Mouse (Mus musculus) intestine, postnatal 0 days (tissue): ENCODE measurements around the gene Hps5. TPM values are rescaled to one million over a fixed set of nuclear protein-coding genes. Genes with fewer than 3 reads are reported as not detected.

Experiments used
- ATAC-seq: fragments of 200-750 bp; cut with Nextera tagmentation; 2 replicates; pipeline ENCODE4 v1.8.0; 2017; ENCODE audit warnings: mild to moderate bottlenecking, moderate TSS enrichment, moderate library complexity
- H3K27ac ChIP-seq: fragments of 300-500 bp; sonication (generic); 2 replicates; pipeline ENCODE4 v1.5.1; 2014; ENCODE audit warnings: mild to moderate bottlenecking, low read depth, low read length, moderate library complexity
- H3K27me3 ChIP-seq: fragments of 300-500 bp; sonication (generic); replicated peaks from 2 replicates; pipeline ENCODE4 v1.6.1; 2014; ENCODE audit warnings: low read length, mixed read lengths; ENCODE audit not compliant: control insufficient read depth, insufficient read depth
- H3K36me3 ChIP-seq: fragments of 300-500 bp; sonication (generic); 2 replicates; pipeline ENCODE4 v1.6.1; 2014; ENCODE audit warnings: mild to moderate bottlenecking, moderate library complexity; ENCODE audit not compliant: control insufficient read depth, insufficient read depth
- H3K4me1 ChIP-seq: fragments of 300-500 bp; sonication (generic); replicated peaks from 2 replicates; pipeline ENCODE4 v1.6.1; 2014; ENCODE audit warnings: antibody characterized with exemption, low read length, mixed read lengths; ENCODE audit not compliant: control insufficient read depth, insufficient read depth
- H3K4me2 ChIP-seq: fragments of 300-500 bp; sonication (generic); replicated peaks from 2 replicates; pipeline ENCODE4 v1.6.1; 2014; ENCODE audit warnings: low read depth, mild to moderate bottlenecking, moderate library complexity
- H3K4me3 ChIP-seq: fragments of 300-500 bp; sonication (generic); 2 replicates; pipeline ENCODE4 v1.5.1; 2014; ENCODE audit warnings: low read depth, low read length
- H3K9ac ChIP-seq: fragments of 300-500 bp; sonication (generic); 2 replicates; pipeline ENCODE4 v1.6.1; 2014; ENCODE audit warnings: mild to moderate bottlenecking, low read depth, low read length
- H3K9me3 ChIP-seq: fragments of 300-500 bp; sonication (generic); 2 replicates; pipeline ENCODE4 v1.6.1; 2016; ENCODE audit warnings: mixed run types; ENCODE audit not compliant: control insufficient read depth
- CTCF ChIP-seq: sonication (generic); IDR thresholded peaks from 2 replicates; pipeline ENCODE4 v1.5.1; 2016; ENCODE audit warnings: low read depth, mild to moderate bottlenecking, control low read depth, antibody characterized with exemption, moderate library complexity
- WGBS: fragments of 180-500 bp; shearing (Covaris S2); extraction: QIAGEN DNeasy Blood & Tissue Kit; methylation state at CpG from one replicate; pipeline ENCODE4 v1.1.7; 2014; 5-methylcytosine and 5-hydroxymethylcytosine counted together
- polyA plus RNA-seq: library from polyadenylated mRNA; unstranded; fragments of >200 nt; fragmentation: Nextera tagmentation; extraction: Ambion mirVana; gene quantifications from 2 replicates; pipeline ENCODE4 v1.2.1, GENCODE M21; 2015

Hps5 gene
- polyA plus RNA-seq, 1 experiment from 2014 or later, result 13.9 TPM

- H3K27ac ChIP-seq, result no peak overlapping the region
- no peaks in the 10 kb centered on the region for H3K9me3 ChIP-seq
- no peak overlapping the region for H3K9ac ChIP-seq
- WGBS, result 91% methylated on average over 6 of the region's 6 CpGs
- peaks cover 73% of the 10 kb centered on the region for H3K36me3 ChIP-seq
- no peaks in the 10 kb centered on the region for H3K27me3 ChIP-seq
- no peak overlapping the region for H3K4me3 ChIP-seq
- no peak overlapping the region for H3K4me2 ChIP-seq
- H3K4me1 ChIP-seq, result no peaks in the 10 kb centered on the region
- no peak for ATAC-seq
- TF ChIP-seq CTCF, result no peak
Measured at GRCm38 (mm10) chr7:46810325-46810724, 14.5 kb upstream of the Hps5 start.

DNA sequence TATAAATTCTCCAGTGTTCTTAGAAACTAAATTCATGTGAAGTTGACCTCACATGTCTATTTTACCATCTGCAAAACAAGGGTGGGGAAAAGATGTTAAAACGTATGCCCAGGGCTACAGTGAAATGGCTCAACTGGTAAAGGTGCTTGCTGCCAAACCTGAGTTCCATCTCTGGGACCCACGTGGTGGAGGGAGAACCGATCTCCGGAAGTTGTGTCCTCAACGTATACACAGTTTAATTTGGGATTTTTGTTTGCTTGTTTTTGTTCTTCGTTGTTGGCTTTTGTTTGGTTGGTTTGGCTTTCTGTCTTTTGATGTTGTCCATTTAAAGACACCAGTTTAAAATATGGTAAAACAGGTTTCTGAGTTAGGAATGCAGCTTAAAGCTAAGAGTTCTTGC is 915 bp upstream of the Hps5 start:
- TF ChIP-seq CTCF, result no peak
- ATAC-seq, result no peak
- 36% methylated on average over 6 of the region's 6 CpGs for WGBS

GRCm38 (mm10) chr7:46796206-46796679 is 379 bp upstream of the Hps5 start:
- TF ChIP-seq CTCF, result no peak
- H3K4me1 ChIP-seq, result no peaks in the 10 kb centered on the region
- H3K36me3 ChIP-seq, result peaks cover 10% of the 10 kb centered on the region
- H3K9ac ChIP-seq, result peak overlapping the region; percentile 90
- WGBS, result under 1% methylated on average over 30 of the region's 31 CpGs
- H3K27ac ChIP-seq, result peak overlapping the region; percentile 84
- peak overlapping the region; percentile 94 for H3K4me3 ChIP-seq
- ATAC-seq, result peak; percentile 23
- peak overlapping the region; percentile 93 for H3K4me2 ChIP-seq
- H3K27me3 ChIP-seq, result no peaks in the 10 kb centered on the region
- no peaks in the 10 kb centered on the region for H3K9me3 ChIP-seq

More for the DNA sequence above, 915 bp upstream of the Hps5 start:
- H3K4me1 ChIP-seq, result no peaks in the 10 kb centered on the region
- no peaks in the 10 kb centered on the region for H3K27me3 ChIP-seq
- peaks cover 15% of the 10 kb centered on the region for H3K36me3 ChIP-seq
- H3K4me2 ChIP-seq, result peak overlapping the region; percentile 93
- no peaks in the 10 kb centered on the region for H3K9me3 ChIP-seq
- H3K27ac ChIP-seq, result 0 out of 2 replicates have a peak overlapping the region, but pooled peaks have one; percentile 84
- peak overlapping the region; percentile 94 for H3K4me3 ChIP-seq
- peak overlapping the region; percentile 90 for H3K9ac ChIP-seq

- H3K36me3 ChIP-seq, result peaks cover 7% of the 10 kb centered on the region
- H3K4me3 ChIP-seq, result no peak overlapping the region
- no peak for TF ChIP-seq CTCF
- peak overlapping the region; percentile 93 for H3K4me2 ChIP-seq
- H3K27me3 ChIP-seq, result no peaks in the 10 kb centered on the region
- H3K27ac ChIP-seq, result peak overlapping the region; percentile 42; the same call in 1 of the 2 replicates
- 36% methylated on average over 4 of the region's 4 CpGs for WGBS
- H3K9me3 ChIP-seq, result no peaks in the 10 kb centered on the region
- H3K4me1 ChIP-seq, result no peaks in the 10 kb centered on the region
- ATAC-seq, result peak; percentile 17; the same call in 1 of the 2 replicates
- no peak overlapping the region for H3K9ac ChIP-seq
Measured at GRCm38 (mm10) chr7:46793871-46794270, 2.0 kb downstream of the Hps5 start.

- H3K9me3 ChIP-seq, result no peaks in the 10 kb centered on the region
- ATAC-seq, result no peak
- WGBS, result 83% methylated on average over 5 of the region's 5 CpGs
- H3K36me3 ChIP-seq, result peaks cover 40% of the 10 kb centered on the region
- no peak for TF ChIP-seq CTCF
- no peaks in the 10 kb centered on the region for H3K4me1 ChIP-seq
- H3K27me3 ChIP-seq, result no peaks in the 10 kb centered on the region
- no peak overlapping the region for H3K9ac ChIP-seq
- no peak overlapping the region for H3K4me2 ChIP-seq
- H3K4me3 ChIP-seq, result no peak overlapping the region
- H3K27ac ChIP-seq, result no peak overlapping the region
Measured at GRCm38 (mm10) chr7:46789177-46789849, 6.6 kb downstream of the Hps5 start.

GRCm38 (mm10) chr7:46770706-46771105 is 25.2 kb downstream of the Hps5 start:
- Histone ChIP-seq H3K4me1 (no peaks in the 10 kb centered on the region), H3K9ac (no peak overlapping the region), H3K4me2 (no peak overlapping the region), H3K9me3 (no peaks in the 10 kb centered on the region), H3K36me3 (peaks cover 71% of the 10 kb centered on the region), H3K27ac (no peak overlapping the region), H3K4me3 (no peak overlapping the region), H3K27me3 (no peaks in the 10 kb centered on the region)
- WGBS, result 52% methylated on average over 4 of the region's 4 CpGs
- ATAC-seq, result 0 out of 2 replicates have a peak, but pooled peaks have one; percentile 49
- TF ChIP-seq CTCF, result peak; percentile 99
